Mouse (Mus musculus) kidney, adult 2 months (tissue): ENCODE results near the gene Gmppb. TPM values are rescaled to one million over a fixed set of nuclear protein-coding genes. Genes with fewer than 3 reads are reported as not detected.

ENCODE experiments used
- DNase-seq: peaks from one replicate; pipeline ENCODE4 v3.0.0; 2021
- H3K27ac ChIP-seq: fragments of 200-500 bp; 2 replicates; pipeline ENCODE4 v1.5.1; 2012; ENCODE audit warnings: low read depth, low read length, control low read depth, inconsistent platforms; ENCODE audit not compliant: insufficient read depth
- H3K27me3 ChIP-seq: fragments of 200-500 bp; replicated peaks from 2 replicates; pipeline ENCODE4 v1.6.1; 2012; ENCODE audit warnings: mild to moderate bottlenecking, moderate library complexity, low read length, inconsistent platforms; ENCODE audit not compliant: control insufficient read depth, insufficient read depth
- H3K36me3 ChIP-seq: fragments of 200-500 bp; 2 replicates; pipeline ENCODE4 v1.6.1; 2012; ENCODE audit warnings: mild to moderate bottlenecking, moderate library complexity, low read length, inconsistent platforms; ENCODE audit not compliant: control insufficient read depth, insufficient read depth
- H3K4me1 ChIP-seq: fragments of 200-500 bp; 2 replicates; pipeline ENCODE4 v1.6.1; 2011; ENCODE audit warnings: low read length; ENCODE audit not compliant: control insufficient read depth, insufficient read depth
- H3K4me3 ChIP-seq: fragments of 200-500 bp; 2 replicates; pipeline ENCODE4 v1.5.1; 2011; ENCODE audit warnings: mild to moderate bottlenecking, low read depth, low read length, control low read depth; ENCODE audit not compliant: insufficient read depth
- CTCF ChIP-seq: fragments of 200-500 bp; conservative IDR thresholded peaks from 2 replicates; pipeline ENCODE4 v1.5.1; 2011; ENCODE audit warnings: low read depth, mild to moderate bottlenecking, control low read depth, low read length, moderate library complexity, mixed read lengths; ENCODE audit not compliant: insufficient read depth, insufficient read length
- POLR2A ChIP-seq: fragments of 200-500 bp; IDR thresholded peaks from one replicate; pipeline ENCODE4 v1.6.1; 2011; ENCODE audit warnings: low read depth, low read length, control low read depth
- WGBS: fragments of 180-500 bp; shearing (Covaris S2); methylation state at CpG from one replicate; pipeline ENCODE4 v1.1.7; 2018; 5-methylcytosine and 5-hydroxymethylcytosine counted together
- polyA plus RNA-seq: library from polyadenylated mRNA; depleted of rRNA; stranded (reverse); fragments of >200 nt; gene quantifications from 2 replicates; pipeline ENCODE4 v1.2.3, GENCODE M21; 2012; rRNA removed

Gene Gmppb
- polyA plus RNA-seq, 1 experiment = 16.0 TPM

DNA sequence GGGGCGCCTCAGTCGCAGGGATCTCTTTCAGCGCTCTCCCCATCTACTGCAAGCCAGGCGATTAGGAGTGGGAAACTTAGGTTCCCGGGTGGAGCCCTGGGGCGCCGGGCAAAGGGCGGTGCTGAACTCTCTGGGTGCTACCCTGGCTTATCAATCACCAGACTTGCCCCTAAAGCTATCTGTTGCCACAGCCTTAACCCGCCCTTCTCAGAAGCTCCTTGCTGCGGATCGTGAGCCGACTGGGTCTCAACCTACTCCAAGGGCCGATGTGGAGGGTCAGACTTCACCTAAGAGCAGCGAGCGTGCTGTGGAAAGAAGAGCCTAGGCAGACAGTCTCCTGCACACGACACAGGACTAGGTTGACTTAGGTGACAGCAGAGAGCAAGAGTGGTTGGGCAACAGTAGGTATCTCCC is 46.0 kb downstream of the Gmppb start:
- TF ChIP-seq CTCF = no peak
- no peak for TF ChIP-seq POLR2A
- H3K27me3 ChIP-seq = no peaks in the 10 kb centered on the region
- under 1% methylated on average over 16 of the region's 16 CpGs for WGBS
- H3K4me3 ChIP-seq = peak overlapping the region; percentile 83
- H3K27ac ChIP-seq = no peak overlapping the region; the same call in none of the 2 replicates
- no peak for DNase-seq
- no peaks in the 10 kb centered on the region; the same call in 1 of the 2 replicates for H3K36me3 ChIP-seq
- H3K4me1 ChIP-seq = peaks cover 13% of the 10 kb centered on the region

DNA sequence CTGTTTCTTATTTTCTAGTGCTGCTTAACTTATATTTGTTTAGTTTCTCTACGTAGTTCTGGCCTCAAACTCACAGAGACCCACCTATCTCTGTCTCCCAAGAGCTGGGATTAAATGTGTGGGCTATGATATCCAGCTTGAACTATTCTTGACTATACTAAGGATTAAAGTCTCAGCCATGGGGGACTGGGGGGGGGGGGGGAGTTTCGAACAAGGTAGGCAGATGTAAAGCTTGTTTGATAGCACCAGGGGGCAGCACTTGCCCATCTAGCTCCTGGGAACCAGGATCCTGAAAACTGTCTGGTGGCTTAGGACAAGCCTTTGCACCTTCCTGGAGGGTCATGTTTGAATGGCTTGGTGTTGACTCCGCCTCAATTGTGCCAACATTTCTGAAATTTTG is 46.5 kb downstream of the Gmppb start:
- WGBS = 2% methylated on average over 3 of the region's 3 CpGs
- Histone ChIP-seq H3K27ac (no peak overlapping the region; the same call in 1 of the 2 replicates), H3K36me3 (no peaks in the 10 kb centered on the region; the same call in 1 of the 2 replicates), H3K27me3 (no peaks in the 10 kb centered on the region), H3K4me3 (no peak overlapping the region), H3K4me1 (peaks cover 8% of the 10 kb centered on the region)
- TF ChIP-seq POLR2A (no peak), CTCF (peak; percentile 84)
- DNase-seq = peak; percentile 79

DNA sequence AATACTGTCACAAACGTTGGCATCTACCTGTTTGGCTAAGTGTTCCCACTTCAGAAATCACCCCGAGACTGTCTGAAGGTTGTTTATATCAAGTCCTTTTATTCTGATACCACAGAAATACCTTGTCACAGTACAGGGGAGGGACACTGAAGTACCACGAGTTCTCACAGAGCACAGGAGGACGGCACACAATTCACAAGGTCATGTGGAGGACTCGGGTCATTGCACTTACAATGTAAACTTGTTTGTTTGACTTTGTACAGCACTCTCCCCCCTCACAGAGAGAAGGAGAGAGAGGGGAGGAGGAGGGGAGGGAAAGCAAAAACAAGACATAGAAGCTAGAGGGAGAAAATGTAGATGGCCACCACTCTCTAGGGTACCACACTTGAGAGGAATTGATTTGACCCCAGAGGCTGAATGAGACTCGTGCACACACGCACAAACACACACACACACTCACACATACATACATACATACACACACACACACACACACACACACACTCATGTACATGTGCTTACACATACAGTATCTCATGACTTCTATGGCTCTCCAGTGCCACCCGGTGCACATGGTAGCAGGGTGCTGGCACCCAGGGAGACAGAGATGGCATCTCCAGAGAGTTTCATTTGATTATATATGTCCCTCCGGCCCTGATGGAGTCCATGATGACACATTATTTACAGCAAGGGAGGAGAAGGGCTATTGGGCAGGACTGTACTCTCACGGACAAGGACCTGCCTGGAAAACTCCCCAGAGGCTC is 47.1 kb downstream of the Gmppb start:
- H3K36me3 ChIP-seq = no peaks in the 10 kb centered on the region; the same call in 1 of the 2 replicates
- peaks cover 8% of the 10 kb centered on the region for H3K4me1 ChIP-seq
- H3K27me3 ChIP-seq = no peaks in the 10 kb centered on the region
- no peak for DNase-seq
- 48% methylated on average over 10 of the region's 10 CpGs for WGBS
- H3K27ac ChIP-seq = peak overlapping the region; percentile 11; the same call in 1 of the 2 replicates
- no peak overlapping the region for H3K4me3 ChIP-seq
- TF ChIP-seq CTCF = no peak
- no peak for TF ChIP-seq POLR2A

GRCm38 (mm10) chr9:108099619-108100018 is 50.6 kb downstream of the Gmppb start:
- no peak for DNase-seq
- Histone ChIP-seq H3K27me3 (no peaks in the 10 kb centered on the region), H3K27ac (no peak overlapping the region), H3K36me3 (no peaks in the 10 kb centered on the region), H3K4me3 (no peak overlapping the region), H3K4me1 (peaks cover 8% of the 10 kb centered on the region)
- TF ChIP-seq POLR2A (no peak), CTCF (no peak)
- 90% methylated on average over 8 of the region's 8 CpGs for WGBS

Other genes starting within 250 kb of the Gmppb start
- 13.0 and 14.2 TPM in 2 replicates for gene Rbm6, start 176.0 kb upstream of the Gmppb start, polyA plus RNA-seq
- gene Mon1a, start 161.1 kb upstream of the Gmppb start, polyA plus RNA-seq = 34.9 and 42.5 TPM in 2 replicates
- gene Mst1r, start 142.4 kb upstream of the Gmppb start, polyA plus RNA-seq = 1.2 and 2.8 TPM in 2 replicates
- 0.05 and 0.11 TPM in 2 replicates for gene Actl11, start 120.8 kb upstream of the Gmppb start, polyA plus RNA-seq
- not detected in 2 replicates for gene Camkv, start 113.6 kb upstream of the Gmppb start, polyA plus RNA-seq
- 0.26 and 0.28 TPM in 2 replicates for gene Traip, start 99.1 kb upstream of the Gmppb start, polyA plus RNA-seq
- gene Uba7, start 73.7 kb upstream of the Gmppb start, polyA plus RNA-seq = 42.4 and 43.0 TPM in 2 replicates
- 0.11 and 0.14 TPM in 2 replicates for gene Gm20661, start 66.2 kb upstream of the Gmppb start, polyA plus RNA-seq
- 7.9 and 10.0 TPM in 2 replicates for gene Inka1, start 63.4 kb upstream of the Gmppb start, polyA plus RNA-seq
- 0.94 and 2.6 TPM in 2 replicates for gene Cdhr4, start 56.7 kb upstream of the Gmppb start, polyA plus RNA-seq
- 0.55 and 2.5 TPM in 2 replicates for gene Gm20662, start 52.9 kb upstream of the Gmppb start, polyA plus RNA-seq
- gene Ip6k1, start 46.7 kb upstream of the Gmppb start, polyA plus RNA-seq = 78.9 and 79.0 TPM in 2 replicates
- 1.2 and 1.3 TPM in 2 replicates for gene Amigo3, start 3.9 kb downstream of the Gmppb start, polyA plus RNA-seq
- 0.31 and 0.39 TPM in 2 replicates for gene Mst1, start 31.2 kb downstream of the Gmppb start, polyA plus RNA-seq
- 92.1 and 106 TPM in 2 replicates for gene Rnf123, start 34.1 kb downstream of the Gmppb start, polyA plus RNA-seq
- 299 and 327 TPM in 2 replicates for gene Apeh, start 45.4 kb downstream of the Gmppb start, polyA plus RNA-seq
- 0.15 and 0.17 TPM in 2 replicates for gene Bsn, start 141.1 kb downstream of the Gmppb start, polyA plus RNA-seq
- 66.8 and 67.2 TPM in 2 replicates for gene Dag1, start 214.7 kb downstream of the Gmppb start, polyA plus RNA-seq
- gene Nicn1, start 241.2 kb downstream of the Gmppb start, polyA plus RNA-seq = 38.9 and 39.3 TPM in 2 replicates
- gene Amt, start 247.6 kb downstream of the Gmppb start, polyA plus RNA-seq = 77.5 and 84.2 TPM in 2 replicates